Mouse (Mus musculus): ENCODE results near the gene Grid1. TPM values are rescaled to one million over a fixed set of nuclear protein-coding genes. Genes with fewer than 3 reads are reported as not detected.

Grid1 gene
- polyA plus RNA-seq, 1 experiment from 2014 or later, result 0.51 TPM

- Histone ChIP-seq H3K9ac (no peak overlapping the region), H3K27me3 (no peaks in the 10 kb centered on the region), H3K4me1 (no peaks in the 10 kb centered on the region), H3K9me3 (no peaks in the 10 kb centered on the region), H3K27ac (no peak overlapping the region), H3K36me3 (no peaks in the 10 kb centered on the region), H3K4me3 (no peak overlapping the region), H3K4me2 (no peak overlapping the region)
- WGBS, result 100% methylated on average over 1 of the region's 1 CpGs
- no peak for ATAC-seq (ENCODE audit: insufficient number of reproducible peaks, low FRiP score, low TSS enrichment, low read depth)
These were observed 212.4 kb downstream of the Grid1 start for GRCm38 (mm10) chr14:35032283-35032682.

GRCm38 (mm10) chr14:35044268-35044667 lies 224.4 kb downstream of the Grid1 start:
- no peak overlapping the region for H3K4me2 ChIP-seq
- no peak overlapping the region for H3K27ac ChIP-seq
- H3K4me1 ChIP-seq, result no peaks in the 10 kb centered on the region
- H3K9ac ChIP-seq, result no peak overlapping the region
- 49% methylated on average over 5 of the region's 5 CpGs for WGBS
- ATAC-seq (ENCODE audit: insufficient number of reproducible peaks, low FRiP score, low TSS enrichment, low read depth), result no peak
- no peaks in the 10 kb centered on the region for H3K27me3 ChIP-seq
- no peak overlapping the region for H3K4me3 ChIP-seq
- H3K9me3 ChIP-seq, result no peaks in the 10 kb centered on the region
- H3K36me3 ChIP-seq, result no peaks in the 10 kb centered on the region

DNA sequence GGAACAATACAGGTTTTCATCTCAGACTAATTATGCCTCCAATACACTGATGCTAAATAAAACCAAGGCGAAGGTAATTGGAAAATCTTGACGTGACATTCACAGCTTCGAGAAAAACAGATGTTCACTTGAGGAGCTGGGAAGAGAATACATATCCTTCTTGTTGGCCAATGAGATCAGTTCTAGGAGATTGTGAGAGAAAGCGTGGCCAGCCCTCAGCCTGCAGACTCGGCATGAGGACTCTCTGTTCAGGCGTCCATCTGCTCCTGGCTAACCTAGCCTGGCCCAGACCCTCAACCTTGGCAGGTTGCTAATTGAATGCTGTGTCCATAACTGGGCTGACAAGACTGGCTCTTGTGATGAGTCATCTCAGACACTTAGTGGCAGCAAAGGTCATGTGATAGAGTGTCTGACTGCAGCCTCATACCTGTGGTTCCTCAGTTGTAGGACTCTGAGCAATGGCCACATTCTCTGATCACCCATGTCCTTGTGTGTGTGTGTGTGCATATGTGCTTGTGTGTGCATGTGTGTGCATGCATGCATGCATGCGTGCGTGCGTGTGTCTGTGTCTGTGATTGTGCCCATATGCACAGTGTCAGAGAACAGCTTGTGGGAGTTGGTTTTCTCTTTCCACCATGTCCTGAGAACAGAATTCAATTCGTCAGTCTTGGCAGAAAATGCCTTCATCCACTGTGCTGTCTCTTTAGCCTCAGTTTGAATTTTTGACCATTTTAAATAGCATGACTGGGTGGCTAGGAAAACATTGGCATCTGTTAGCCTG lies 225.2 kb downstream of the Grid1 start:
- no peaks in the 10 kb centered on the region for H3K4me1 ChIP-seq
- H3K4me3 ChIP-seq, result no peak overlapping the region
- no peak overlapping the region for H3K4me2 ChIP-seq
- H3K9me3 ChIP-seq, result no peaks in the 10 kb centered on the region
- H3K36me3 ChIP-seq, result no peaks in the 10 kb centered on the region
- no peaks in the 10 kb centered on the region for H3K27me3 ChIP-seq
- ATAC-seq (ENCODE audit: insufficient number of reproducible peaks, low FRiP score, low TSS enrichment, low read depth), result no peak
- no peak overlapping the region for H3K27ac ChIP-seq
- 71% methylated on average over 10 of the region's 10 CpGs for WGBS
- no peak overlapping the region for H3K9ac ChIP-seq

GRCm38 (mm10) chr14:35049231-35049630 lies 229.3 kb downstream of the Grid1 start:
- H3K9me3 ChIP-seq, result no peaks in the 10 kb centered on the region
- no peak for ATAC-seq (ENCODE audit: insufficient number of reproducible peaks, low FRiP score, low TSS enrichment, low read depth)
- no peak overlapping the region for H3K9ac ChIP-seq
- no peaks in the 10 kb centered on the region for H3K36me3 ChIP-seq
- 75% methylated on average over 8 of the region's 8 CpGs for WGBS
- no peak overlapping the region for H3K27ac ChIP-seq
- H3K4me2 ChIP-seq, result no peak overlapping the region
- no peaks in the 10 kb centered on the region for H3K27me3 ChIP-seq
- no peaks in the 10 kb centered on the region for H3K4me1 ChIP-seq
- no peak overlapping the region for H3K4me3 ChIP-seq

GRCm38 (mm10) chr14:35054139-35054538 lies 234.2 kb downstream of the Grid1 start:
- no peak for ATAC-seq (ENCODE audit: insufficient number of reproducible peaks, low FRiP score, low TSS enrichment, low read depth)
- no peaks in the 10 kb centered on the region for H3K27me3 ChIP-seq
- H3K4me2 ChIP-seq, result no peak overlapping the region
- H3K27ac ChIP-seq, result no peak overlapping the region
- WGBS, result 44% methylated on average over 3 of the region's 3 CpGs
- H3K9ac ChIP-seq, result no peak overlapping the region
- no peaks in the 10 kb centered on the region for H3K36me3 ChIP-seq
- no peak overlapping the region for H3K4me3 ChIP-seq
- H3K4me1 ChIP-seq, result no peaks in the 10 kb centered on the region
- H3K9me3 ChIP-seq, result no peaks in the 10 kb centered on the region

GRCm38 (mm10) chr14:35074636-35075035 lies 254.7 kb downstream of the Grid1 start:
- Histone ChIP-seq H3K9me3 (no peaks in the 10 kb centered on the region), H3K27ac (no peak overlapping the region), H3K4me1 (no peaks in the 10 kb centered on the region), H3K27me3 (no peaks in the 10 kb centered on the region), H3K9ac (no peak overlapping the region), H3K4me2 (no peak overlapping the region), H3K4me3 (no peak overlapping the region), H3K36me3 (no peaks in the 10 kb centered on the region)
- 68% methylated on average over 6 of the region's 6 CpGs for WGBS
- ATAC-seq (ENCODE audit: insufficient number of reproducible peaks, low FRiP score, low TSS enrichment, low read depth), result no peak

GRCm38 (mm10) chr14:35079954-35080353 lies 260.0 kb downstream of the Grid1 start:
- Histone ChIP-seq H3K36me3 (no peaks in the 10 kb centered on the region), H3K4me2 (no peak overlapping the region), H3K9me3 (no peaks in the 10 kb centered on the region), H3K9ac (no peak overlapping the region), H3K27me3 (no peaks in the 10 kb centered on the region), H3K4me1 (no peaks in the 10 kb centered on the region), H3K27ac (no peak overlapping the region), H3K4me3 (no peak overlapping the region)
- 92% methylated on average over 1 of the region's 1 CpGs for WGBS
- ATAC-seq (ENCODE audit: insufficient number of reproducible peaks, low FRiP score, low TSS enrichment, low read depth), result no peak

- WGBS, result 80% methylated on average over 4 of the region's 4 CpGs
- H3K9ac ChIP-seq, result no peak overlapping the region
- ATAC-seq (ENCODE audit: insufficient number of reproducible peaks, low FRiP score, low TSS enrichment, low read depth), result no peak
- H3K27me3 ChIP-seq, result no peaks in the 10 kb centered on the region
- no peak overlapping the region for H3K4me3 ChIP-seq
- H3K4me2 ChIP-seq, result no peak overlapping the region
- no peak overlapping the region for H3K27ac ChIP-seq
- no peaks in the 10 kb centered on the region for H3K36me3 ChIP-seq
- H3K9me3 ChIP-seq, result no peaks in the 10 kb centered on the region
- H3K4me1 ChIP-seq, result no peaks in the 10 kb centered on the region
These were observed 272.7 kb downstream of the Grid1 start for GRCm38 (mm10) chr14:35092646-35093045.

DNA sequence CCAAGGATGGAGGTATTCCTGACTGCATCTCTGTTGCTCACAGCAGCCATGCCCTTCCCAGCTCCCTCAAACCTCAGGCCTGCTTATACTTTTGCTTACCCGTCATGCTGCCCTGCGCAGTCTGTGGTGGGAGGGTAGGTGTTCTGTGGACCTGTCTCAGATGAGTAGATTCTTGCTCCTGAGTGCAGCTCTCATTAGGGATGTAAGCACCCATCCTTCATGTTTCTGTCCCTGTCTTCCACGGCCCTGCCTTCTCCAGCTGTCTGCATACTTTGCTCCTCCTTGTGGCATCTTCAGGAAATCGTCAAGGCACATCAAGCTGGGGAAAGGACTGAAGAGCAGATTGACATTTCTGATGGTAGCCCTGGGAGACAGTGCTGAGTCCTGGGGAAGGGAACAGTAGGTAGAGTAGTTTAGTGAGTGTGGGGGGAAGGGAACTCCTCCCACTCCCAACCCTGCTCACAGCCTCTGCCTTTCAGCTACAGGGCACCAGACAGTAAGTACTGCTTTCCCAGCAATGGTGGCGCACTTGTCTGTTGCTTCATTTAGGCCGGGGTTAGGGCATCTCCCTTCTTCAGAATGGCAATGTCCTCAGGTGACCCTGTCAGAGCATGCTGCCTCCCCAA lies 273.8 kb downstream of the Grid1 start:
- Histone ChIP-seq H3K27ac (no peak overlapping the region), H3K9ac (no peak overlapping the region), H3K4me2 (no peak overlapping the region), H3K9me3 (no peaks in the 10 kb centered on the region), H3K36me3 (no peaks in the 10 kb centered on the region), H3K4me1 (no peaks in the 10 kb centered on the region), H3K27me3 (no peaks in the 10 kb centered on the region), H3K4me3 (no peak overlapping the region)
- WGBS, result 65% methylated on average over 6 of the region's 6 CpGs
- no peak for ATAC-seq (ENCODE audit: insufficient number of reproducible peaks, low FRiP score, low TSS enrichment, low read depth)

DNA sequence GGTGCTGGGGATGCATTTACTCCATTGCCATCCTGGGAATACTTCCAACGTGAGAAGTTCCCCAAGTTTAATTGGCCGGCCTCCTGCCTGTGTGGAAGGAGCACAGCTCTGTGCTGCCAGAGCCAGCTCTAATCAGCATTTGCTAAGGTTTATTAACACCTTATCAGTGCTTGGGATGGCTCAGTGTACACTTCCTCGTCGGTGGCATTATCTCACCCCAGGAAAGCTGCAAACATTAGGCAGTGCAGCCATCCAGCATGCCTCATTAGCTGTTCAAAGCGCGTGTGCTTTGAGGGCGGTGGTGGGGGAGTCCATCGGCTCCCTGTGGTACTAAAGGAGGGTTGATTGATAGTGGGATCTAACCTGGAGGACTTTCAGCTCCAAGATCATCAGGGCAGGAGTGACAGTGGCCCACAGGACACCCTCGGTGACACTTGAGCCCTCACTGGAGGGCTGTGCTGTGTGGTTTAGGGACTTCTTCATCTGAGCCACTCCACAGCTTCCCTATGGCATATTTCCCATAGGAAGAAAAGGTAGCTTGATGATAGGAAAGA lies 275.7 kb downstream of the Grid1 start:
- H3K27ac ChIP-seq, result no peak overlapping the region
- H3K27me3 ChIP-seq, result no peaks in the 10 kb centered on the region
- ATAC-seq (ENCODE audit: insufficient number of reproducible peaks, low FRiP score, low TSS enrichment, low read depth), result no peak
- no peak overlapping the region for H3K9ac ChIP-seq
- no peak overlapping the region for H3K4me3 ChIP-seq
- H3K4me1 ChIP-seq, result no peaks in the 10 kb centered on the region
- WGBS, result 39% methylated on average over 9 of the region's 9 CpGs
- no peaks in the 10 kb centered on the region for H3K36me3 ChIP-seq
- no peaks in the 10 kb centered on the region for H3K9me3 ChIP-seq
- H3K4me2 ChIP-seq, result no peak overlapping the region

DNA sequence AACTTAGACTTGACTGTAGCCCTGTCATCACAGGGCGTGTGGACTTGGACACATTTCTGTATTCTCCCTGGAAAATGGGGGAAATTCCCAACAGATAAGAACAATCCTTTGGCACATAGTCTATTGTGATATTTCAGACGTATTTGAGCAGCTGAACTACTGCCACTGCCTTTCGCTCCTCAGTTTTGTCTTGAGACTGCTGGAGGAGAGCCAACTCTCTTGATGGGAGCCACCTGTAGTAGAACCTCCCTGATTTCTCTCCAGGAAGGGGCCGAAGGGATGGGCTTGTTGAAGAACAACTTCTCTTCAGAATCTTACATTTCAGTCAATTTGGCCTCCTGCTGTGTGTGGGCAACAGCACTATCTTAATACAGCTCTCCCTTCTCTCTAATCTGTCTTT lies 276.2 kb downstream of the Grid1 start:
- Histone ChIP-seq H3K4me3 (no peak overlapping the region), H3K4me1 (no peaks in the 10 kb centered on the region), H3K27ac (no peak overlapping the region), H3K27me3 (no peaks in the 10 kb centered on the region), H3K9me3 (no peaks in the 10 kb centered on the region), H3K36me3 (no peaks in the 10 kb centered on the region), H3K9ac (no peak overlapping the region), H3K4me2 (no peak overlapping the region)
- WGBS, result 42% methylated on average over 4 of the region's 4 CpGs
- no peak for ATAC-seq (ENCODE audit: insufficient number of reproducible peaks, low FRiP score, low TSS enrichment, low read depth)

GRCm38 (mm10) chr14:35097166-35097565 lies 277.3 kb downstream of the Grid1 start:
- 80% methylated on average over 5 of the region's 5 CpGs for WGBS

More at GRCm38 (mm10) chr14:35097166-35097565, 277.3 kb downstream of the Grid1 start:
- ATAC-seq (ENCODE audit: insufficient number of reproducible peaks, low FRiP score, low TSS enrichment, low read depth), result no peak
- H3K4me3 ChIP-seq, result no peak overlapping the region
- H3K4me1 ChIP-seq, result no peaks in the 10 kb centered on the region
- no peak overlapping the region for H3K4me2 ChIP-seq
- H3K27me3 ChIP-seq, result no peaks in the 10 kb centered on the region
- no peak overlapping the region for H3K27ac ChIP-seq
- no peak overlapping the region for H3K9ac ChIP-seq
- no peaks in the 10 kb centered on the region for H3K36me3 ChIP-seq
- no peaks in the 10 kb centered on the region for H3K9me3 ChIP-seq
